17 mouse cellular contexts compared by ENCODE assay signal in genomic region chr8:94581820-94582483, GRCm38 (mm10). TPM values are rescaled to one million over a fixed set of nuclear protein-coding genes. Genes with fewer than 3 reads are reported as not detected.
DNase-seq lines count a peak whose midpoint lies in the region; ATAC-seq lines count a peak whose summit lies in the region.
"Had no signal": no experiment of that assay in that cellular context is flagged by ENCODE, and none has a peak within 500 bp of the region (broad histone marks: within the 10 kb centered on the region; RNA-seq: fewer than 3 reads in every experiment).

No protein-coding gene starts in this region.

- intact Hi-C loops in heart, postnatal 14 days (cut with DNase I), result loop anchor here (10.0 kb wide), 1 partner anchor 237 kb away; no protein-coding TSS in a partner anchor

- no peak for ATAC-seq in midbrain, embryonic 14.5 days (ENCODE audit: low FRiP score, low TSS enrichment)
- ATAC-seq in midbrain, embryonic 15.5 days (replicated peaks), result no peak
- no peak for ATAC-seq in neural tube, embryonic 15.5 days (ENCODE audit: low FRiP score)

- no peaks in the 10 kb centered on the region for H3K27me3 ChIP-seq in midbrain, embryonic 14.5 days (ENCODE audit: control insufficient read depth, insufficient read depth, low read length)
- no peaks in the 10 kb centered on the region for H3K27me3 ChIP-seq in midbrain, embryonic 15.5 days (replicated peaks)
- H3K27me3 ChIP-seq in neural tube, embryonic 15.5 days (replicated peaks), result no peaks in the 10 kb centered on the region
- H3K27me3 ChIP-seq: liver, embryonic 13.5 days had no signal

- WGBS in midbrain, embryonic 14.5 days, result 88% methylated on average over 7 of the region's 7 CpGs
- WGBS in midbrain, embryonic 15.5 days, result 83% methylated on average over 7 of the region's 7 CpGs
- 70% methylated on average over 7 of the region's 7 CpGs for WGBS in neural tube, embryonic 15.5 days

- H3K9me3 ChIP-seq in midbrain, embryonic 14.5 days (ENCODE audit: control insufficient read depth, low read length), result no peaks in the 10 kb centered on the region
- H3K9me3 ChIP-seq in midbrain, embryonic 15.5 days, result no peaks in the 10 kb centered on the region
- no peaks in the 10 kb centered on the region for H3K9me3 ChIP-seq in neural tube, embryonic 15.5 days (replicated peaks)
- H3K9me3 ChIP-seq: liver, embryonic 13.5 days had no signal

- H3K36me3 ChIP-seq in midbrain, embryonic 14.5 days (ENCODE audit: control insufficient read depth, insufficient read depth, low read length), result peaks cover 90% of the 10 kb centered on the region
- H3K36me3 ChIP-seq in midbrain, embryonic 15.5 days (replicated peaks), result peaks cover 27% of the 10 kb centered on the region
- H3K36me3 ChIP-seq in neural tube, embryonic 15.5 days, result peaks cover 70% of the 10 kb centered on the region

- peak; percentile 86 for DNase-seq in heart, adult 11 months
- no peak for DNase-seq in heart, postnatal 14 days
- peak; percentile 23 for DNase-seq in midbrain, embryonic 14.5 days
- DNase-seq in MN1 (ENCODE audit: low spot score), result peak; percentile 72
- no peak for DNase-seq in ovary, postnatal 14 days (ENCODE audit: low spot score)
- DNase-seq: adrenal gland, adult 8-10 months; cerebellum, adult 9-10 months; embryo, embryonic 11 days; heart, postnatal 10 days; kidney, adult 11 months; kidney, postnatal 4 days; liver, embryonic 13.5 days; lung, postnatal 10 days had no signal

- no peak overlapping the region for H3K4me3 ChIP-seq in midbrain, embryonic 14.5 days (replicated peaks; ENCODE audit: low read depth, low read length)
- no peak overlapping the region for H3K4me3 ChIP-seq in midbrain, embryonic 15.5 days
- H3K4me3 ChIP-seq in neural tube, embryonic 15.5 days (replicated peaks), result no peak overlapping the region
- H3K4me3 ChIP-seq: erythroblast, embryonic 14.5 days; liver, embryonic 13.5 days had no signal

- no peak overlapping the region for H3K4me2 ChIP-seq in midbrain, embryonic 14.5 days (ENCODE audit: low read length)
- H3K4me2 ChIP-seq in midbrain, embryonic 15.5 days, result no peak overlapping the region
- no peak overlapping the region for H3K4me2 ChIP-seq in neural tube, embryonic 15.5 days
- H3K4me2 ChIP-seq: liver, embryonic 13.5 days; midbrain, embryonic 11.5 days had no signal

- no peak overlapping the region for H3K9ac ChIP-seq in midbrain, embryonic 14.5 days (replicated peaks; ENCODE audit: low read length)
- H3K9ac ChIP-seq in midbrain, embryonic 15.5 days, result no peak overlapping the region
- no peak overlapping the region for H3K9ac ChIP-seq in neural tube, embryonic 15.5 days (replicated peaks)
- H3K9ac ChIP-seq: liver, embryonic 13.5 days had no signal

- 0 out of 2 replicates have a peak overlapping the region, but pooled peaks have one; percentile 26 for H3K27ac ChIP-seq in midbrain, embryonic 14.5 days (replicated peaks; ENCODE audit: low read depth, low read length)
- no peak overlapping the region; the same call in 1 of the 2 replicates for H3K27ac ChIP-seq in midbrain, embryonic 15.5 days
- H3K27ac ChIP-seq in neural tube, embryonic 15.5 days (replicated peaks), result peak overlapping the region; percentile 20; the same call in 1 of the 2 replicates
- H3K27ac ChIP-seq: liver, embryonic 13.5 days had no signal

- no peaks in the 10 kb centered on the region for H3K4me1 ChIP-seq in midbrain, embryonic 14.5 days (ENCODE audit: control insufficient read depth, insufficient read depth, low read length)
- H3K4me1 ChIP-seq in midbrain, embryonic 15.5 days, result no peaks in the 10 kb centered on the region
- 0 out of 2 replicates have a peak, but pooled peaks cover 3% of the 10 kb centered on the region for H3K4me1 ChIP-seq in neural tube, embryonic 15.5 days
- H3K4me1 ChIP-seq: liver, embryonic 13.5 days had no signal

RNA-seq across cellular contexts. Expression of gene Rspry1, which starts 19.8 kb away (rescaled TPM):
- 10 to 100 TPM; 12.9 to 14.9 TPM for total RNA-seq in heart, postnatal 14 days (2021)
- 46.1 and 54.4 TPM in 2 replicates for polyA plus RNA-seq in midbrain, embryonic 14.5 days (2014; fragmentation: Nextera tagmentation; extraction: Ambion mirVana)
- 53.3 and 56.1 TPM in 2 replicates for polyA plus RNA-seq in midbrain, embryonic 15.5 days (2015; fragmentation: Nextera tagmentation; extraction: Ambion mirVana)
- 50.0 and 50.2 TPM in 2 replicates for polyA plus RNA-seq in neural tube, embryonic 15.5 days (2015; fragmentation: Nextera tagmentation; extraction: Ambion mirVana)

RNA-seq across cellular contexts. Expression of gene Fam192a, which starts 19.8 kb away (rescaled TPM):
- 10 to 100 TPM; 18.7 to 20.4 TPM for total RNA-seq in heart, postnatal 14 days (2021)
- polyA plus RNA-seq in midbrain, embryonic 14.5 days (2014; fragmentation: Nextera tagmentation; extraction: Ambion mirVana), result 71.9 and 91.9 TPM in 2 replicates
- 75.0 and 75.2 TPM in 2 replicates for polyA plus RNA-seq in midbrain, embryonic 15.5 days (2015; fragmentation: Nextera tagmentation; extraction: Ambion mirVana)
- polyA plus RNA-seq in neural tube, embryonic 15.5 days (2015; fragmentation: Nextera tagmentation; extraction: Ambion mirVana), result 66.6 and 70.5 TPM in 2 replicates

RNA-seq across cellular contexts. Expression of gene Cpne2, which starts 49.2 kb away (rescaled TPM):
- 1 to 10 TPM; 5.3 to 5.8 TPM for total RNA-seq in heart, postnatal 14 days (2021)
- polyA plus RNA-seq in midbrain, embryonic 14.5 days (2014; fragmentation: Nextera tagmentation; extraction: Ambion mirVana), result 11.5 and 14.1 TPM in 2 replicates
- polyA plus RNA-seq in midbrain, embryonic 15.5 days (2015; fragmentation: Nextera tagmentation; extraction: Ambion mirVana), result 15.2 and 18.8 TPM in 2 replicates
- polyA plus RNA-seq in neural tube, embryonic 15.5 days (2015; fragmentation: Nextera tagmentation; extraction: Ambion mirVana), result 25.6 and 29.9 TPM in 2 replicates

Comparison
In these comparisons a context has a peak if more than half of its experiments do, and no peak if none do; other contexts are left out.
1. DNase-seq: peak in heart, adult 11 months (single experiment), midbrain, embryonic 14.5 days (single experiment) and MN1 (single experiment); none in heart, postnatal 14 days (0 of 2) and ovary, postnatal 14 days (single experiment).